Mouse (Mus musculus) lung, postnatal 0 days (tissue): ENCODE results near the gene Stat6.

Experiments used
- CTCF ChIP-seq: IDR thresholded peaks from 2 replicates; pipeline ENCODE4 v1.5.1; 2016; ENCODE audit warnings: antibody characterized with exemption, mild to moderate bottlenecking
- EP300 ChIP-seq: IDR thresholded peaks from 2 replicates; pipeline ENCODE4 v1.6.1; 2016; ENCODE audit warnings: antibody characterized with exemption, mild to moderate bottlenecking, control low read depth

- TF ChIP-seq CTCF (no peak), EP300 (no peak)
These were observed 48.4 kb upstream of the Stat6 start for GRCm38 (mm10) chr10:127594405-127594804.
